Mouse (Mus musculus): ENCODE measurements at regions not wholly inside any gene's neighbourhood (a gene's known extent, or its start where the extent isn't known, plus 50 kb on each side); places are given as distances from the start of the nearest gene placed in this dataset.

GRCm38 (mm10) chr3:70463221-70463620 lies 455.8 kb downstream of the Otol1 start:
- Histone ChIP-seq H3K4me3 (ENCODE audit: insufficient read depth, low read depth, low read length) (no peak overlapping the region), H3K27ac (ENCODE audit: insufficient read depth, low read depth, low read length) (no peak overlapping the region), H3K4me1 (ENCODE audit: control insufficient read depth, insufficient read depth, low read length) (no peaks in the 10 kb centered on the region)
- TF ChIP-seq POLR2A (IDR thresholded peaks at IDR 0.05; ENCODE audit: insufficient read depth, low read depth, low read length), result no peak
- TF ChIP-seq CTCF (IDR thresholded peaks at IDR 0.05; ENCODE audit: insufficient read depth, low read depth, low read length), result no peak

DNA sequence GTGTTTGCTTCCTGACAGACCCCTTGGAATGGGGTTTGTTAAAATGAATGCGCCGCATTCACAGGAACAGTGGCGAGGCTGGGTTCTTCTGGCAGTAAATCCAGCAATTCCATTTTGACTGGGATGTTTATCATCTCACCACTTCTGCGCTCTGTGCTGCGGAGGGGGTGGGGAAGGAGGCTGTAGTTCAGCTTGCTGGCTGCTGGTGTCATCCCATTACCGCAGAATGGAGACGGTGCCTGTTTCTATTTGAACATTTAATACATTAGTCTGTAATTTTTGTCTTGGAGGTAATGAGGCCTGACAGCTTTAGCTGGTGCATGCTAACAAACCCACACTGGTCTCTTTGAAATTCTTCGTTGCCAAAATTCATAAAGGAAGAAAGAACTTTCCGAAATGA lies 475.1 kb downstream of the Otol1 start:
- Histone ChIP-seq H3K4me3 (ENCODE audit: insufficient read depth, low read depth, low read length) (no peak overlapping the region), H3K4me1 (ENCODE audit: control insufficient read depth, insufficient read depth, low read length) (no peaks in the 10 kb centered on the region), H3K27ac (ENCODE audit: insufficient read depth, low read depth, low read length) (no peak overlapping the region)
- 12% methylated on average over 9 of the region's 9 CpGs for WGBS
- TF ChIP-seq POLR2A (IDR thresholded peaks at IDR 0.05; ENCODE audit: insufficient read depth, low read depth, low read length), result no peak
- peak; percentile 58 for TF ChIP-seq CTCF (IDR thresholded peaks at IDR 0.05; ENCODE audit: insufficient read depth, low read depth, low read length)

GRCm38 (mm10) chr3:70483066-70483743 lies 475.8 kb downstream of the Otol1 start:
- H3K4me1 ChIP-seq (ENCODE audit: control insufficient read depth, insufficient read depth, low read length), result no peaks in the 10 kb centered on the region
- TF ChIP-seq POLR2A (IDR thresholded peaks at IDR 0.05; ENCODE audit: insufficient read depth, low read depth, low read length) (no peak), CTCF (IDR thresholded peaks at IDR 0.05; ENCODE audit: insufficient read depth, low read depth, low read length) (no peak)
- no peak overlapping the region for H3K27ac ChIP-seq (ENCODE audit: insufficient read depth, low read depth, low read length)
- H3K4me3 ChIP-seq (ENCODE audit: insufficient read depth, low read depth, low read length), result no peak overlapping the region
- WGBS, result 31% methylated on average over 5 of the region's 5 CpGs

DNA sequence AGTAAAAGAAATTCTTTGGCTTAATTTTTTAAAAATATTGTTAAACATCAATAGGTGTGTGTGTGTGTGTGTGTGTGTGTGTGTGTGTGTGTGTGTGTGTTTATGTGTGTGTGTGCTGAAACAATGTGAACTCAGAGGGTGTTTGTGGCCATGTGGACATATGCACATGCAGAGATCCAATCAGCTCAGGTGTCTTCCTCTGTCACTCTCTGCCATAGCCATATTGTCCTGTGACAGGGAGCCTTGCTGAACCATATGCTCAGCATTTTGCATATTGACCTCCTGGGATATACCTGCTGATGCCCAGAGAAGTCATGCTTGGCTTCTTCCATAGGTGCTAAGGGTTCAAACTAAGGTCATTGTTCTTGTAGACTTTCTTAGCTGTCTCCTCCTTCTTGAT lies 489.0 kb downstream of the Otol1 start:
- Histone ChIP-seq H3K4me1 (ENCODE audit: control insufficient read depth, insufficient read depth, low read length) (0 out of 2 replicates have a peak, but pooled peaks cover 2% of the 10 kb centered on the region), H3K27ac (ENCODE audit: insufficient read depth, low read depth, low read length) (no peak overlapping the region), H3K4me3 (ENCODE audit: insufficient read depth, low read depth, low read length) (no peak overlapping the region)
- TF ChIP-seq CTCF (IDR thresholded peaks at IDR 0.05; ENCODE audit: insufficient read depth, low read depth, low read length) (no peak), POLR2A (IDR thresholded peaks at IDR 0.05; ENCODE audit: insufficient read depth, low read depth, low read length) (no peak)

DNA sequence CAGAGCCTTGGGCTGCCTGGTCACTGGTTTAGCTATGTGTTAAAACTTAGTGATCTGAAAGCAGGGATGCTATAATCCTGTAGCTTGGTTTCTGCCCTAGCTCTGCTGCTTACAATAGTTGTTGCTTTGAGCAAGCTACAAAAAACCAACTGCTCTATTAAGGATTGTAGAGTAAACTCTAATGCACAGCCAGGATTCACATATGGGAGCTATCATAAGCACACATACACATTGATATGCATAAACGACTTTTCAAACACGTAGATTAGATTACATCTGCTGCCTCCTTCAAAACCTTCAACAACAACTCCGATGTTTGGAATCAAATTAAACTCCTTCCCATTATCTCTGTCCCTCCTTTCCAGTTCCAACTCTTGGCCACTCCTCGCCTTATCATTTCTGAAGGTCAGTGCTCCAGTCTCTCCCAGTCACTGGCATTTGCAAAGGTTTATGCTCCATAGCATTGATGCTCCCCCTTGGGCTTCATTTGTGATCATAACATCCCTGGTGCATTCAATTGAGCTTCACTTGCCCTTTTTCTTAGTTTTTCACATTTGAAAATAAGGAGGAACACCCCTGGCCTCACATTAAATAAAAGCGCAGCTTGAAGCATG lies 492.9 kb downstream of the Otol1 start:
- WGBS, result 66% methylated on average over 5 of the region's 5 CpGs
- 0 out of 2 replicates have a peak, but pooled peaks cover 2% of the 10 kb centered on the region for H3K4me1 ChIP-seq (ENCODE audit: control insufficient read depth, insufficient read depth, low read length)
- H3K4me3 ChIP-seq (ENCODE audit: insufficient read depth, low read depth, low read length), result no peak overlapping the region
- H3K27ac ChIP-seq (ENCODE audit: insufficient read depth, low read depth, low read length), result no peak overlapping the region
- TF ChIP-seq CTCF (IDR thresholded peaks at IDR 0.05; ENCODE audit: insufficient read depth, low read depth, low read length) (no peak), POLR2A (IDR thresholded peaks at IDR 0.05; ENCODE audit: insufficient read depth, low read depth, low read length) (no peak)

DNA sequence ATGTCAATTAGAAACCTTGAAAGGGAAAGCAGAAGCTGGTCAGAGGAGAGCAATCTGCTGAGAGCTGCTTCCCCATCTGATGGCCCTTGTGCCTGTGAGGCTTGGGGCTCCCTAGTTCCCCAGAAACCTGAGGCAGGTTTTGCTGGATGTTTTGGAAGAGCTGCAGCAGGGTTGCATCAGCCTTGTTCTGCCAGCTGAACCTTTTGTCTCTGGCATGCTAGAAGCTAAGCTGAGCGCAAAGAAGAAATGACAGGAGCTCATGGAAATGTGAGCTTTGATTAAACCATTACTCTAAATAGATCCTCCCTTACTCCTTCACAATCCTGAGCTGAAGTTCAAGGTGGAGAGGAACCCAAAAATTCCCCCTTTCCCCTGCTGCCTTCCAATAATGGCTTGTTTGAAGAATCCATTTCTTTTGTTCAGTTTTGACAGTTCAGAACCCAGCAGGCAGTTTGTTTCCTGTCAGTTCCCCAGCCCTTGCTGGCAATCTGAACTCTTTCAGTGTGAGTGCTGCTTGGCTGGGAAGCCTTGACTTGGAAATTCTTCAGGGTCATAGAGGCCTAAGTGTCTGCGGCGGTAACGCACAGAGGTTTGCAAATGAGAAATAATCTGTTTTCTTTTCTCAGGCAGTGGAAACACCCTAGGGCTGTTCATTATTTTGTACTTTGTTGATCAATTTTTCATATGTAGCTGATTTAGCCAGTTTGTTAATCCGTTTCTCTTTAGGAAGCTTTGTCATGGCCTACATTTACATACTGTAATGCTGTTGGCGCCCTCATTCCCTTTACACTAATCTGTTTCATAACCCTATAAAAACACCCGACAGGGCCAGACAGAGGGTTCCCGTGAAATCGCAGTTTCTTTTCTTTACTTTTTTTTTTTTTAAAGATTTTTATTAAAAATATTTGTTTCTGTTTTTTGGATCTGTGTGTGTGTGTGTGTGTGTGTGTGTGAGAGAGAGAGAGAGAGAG lies 493.9 kb downstream of the Otol1 start:
- Histone ChIP-seq H3K4me1 (ENCODE audit: control insufficient read depth, insufficient read depth, low read length) (0 out of 2 replicates have a peak, but pooled peaks cover 2% of the 10 kb centered on the region), H3K27ac (ENCODE audit: insufficient read depth, low read depth, low read length) (no peak overlapping the region), H3K4me3 (ENCODE audit: insufficient read depth, low read depth, low read length) (no peak overlapping the region)
- TF ChIP-seq POLR2A (IDR thresholded peaks at IDR 0.05; ENCODE audit: insufficient read depth, low read depth, low read length), result no peak
- no peak for TF ChIP-seq CTCF (IDR thresholded peaks at IDR 0.05; ENCODE audit: insufficient read depth, low read depth, low read length)
- WGBS, result 70% methylated on average over 9 of the region's 9 CpGs

DNA sequence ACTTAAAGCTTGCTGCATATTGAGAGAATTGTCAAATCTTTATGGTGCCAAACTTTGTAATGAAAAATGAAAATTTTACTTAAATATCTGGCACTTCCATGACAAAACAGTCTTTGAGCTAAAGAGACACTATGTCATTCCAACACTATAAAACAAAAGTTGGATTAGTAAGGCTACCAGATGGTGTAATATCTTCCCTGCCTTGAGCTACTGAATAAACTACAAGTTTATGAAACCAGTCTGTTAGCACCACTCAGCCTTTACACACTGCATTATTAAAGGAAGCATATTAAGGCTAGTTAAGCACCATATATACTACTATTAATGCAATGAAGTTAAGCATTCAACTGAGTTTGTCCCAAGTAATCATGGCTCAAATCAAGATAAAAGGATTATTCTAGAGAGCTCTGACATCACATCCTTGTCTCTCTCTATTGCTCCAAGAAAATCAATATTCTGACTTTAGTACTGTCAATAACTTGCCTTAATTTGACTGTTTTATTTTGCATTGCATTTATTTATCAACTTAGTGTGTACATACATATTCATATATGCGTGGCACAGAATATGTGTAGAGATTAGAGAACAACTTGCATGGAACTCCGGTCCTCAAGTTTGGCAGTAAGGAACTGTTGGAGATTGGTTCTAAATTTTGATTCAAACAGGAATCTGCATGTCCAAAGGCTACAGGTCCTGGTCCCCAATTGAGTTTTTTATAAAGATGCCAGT lies 526.3 kb downstream of the Otol1 start:
- Histone ChIP-seq H3K4me3 (ENCODE audit: insufficient read depth, low read depth, low read length) (no peak overlapping the region), H3K4me1 (ENCODE audit: control insufficient read depth, insufficient read depth, low read length) (no peaks in the 10 kb centered on the region), H3K27ac (ENCODE audit: insufficient read depth, low read depth, low read length) (no peak overlapping the region)
- no peak for TF ChIP-seq CTCF (IDR thresholded peaks at IDR 0.05; ENCODE audit: insufficient read depth, low read depth, low read length)
- WGBS, result 85% methylated on average over 2 of the region's 2 CpGs

DNA sequence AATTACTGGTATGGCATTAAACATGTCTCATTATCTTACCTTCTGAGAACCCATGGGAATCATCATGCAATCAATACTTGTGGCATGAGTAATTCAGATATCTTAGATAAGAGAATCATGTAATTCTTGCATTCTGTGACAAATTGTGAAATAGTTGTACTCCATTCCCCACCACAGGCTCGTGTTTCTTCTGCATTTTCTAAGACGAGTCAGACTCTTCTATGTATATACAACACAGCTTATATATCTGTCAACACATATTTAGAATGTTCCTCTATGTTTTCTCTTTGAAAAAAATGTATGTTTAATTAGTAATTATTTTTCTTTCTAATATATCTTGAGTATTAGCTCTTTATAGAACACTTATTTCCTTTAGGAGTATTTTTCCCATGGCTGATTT lies 527.7 kb downstream of the Otol1 start:
- Histone ChIP-seq H3K27ac (ENCODE audit: insufficient read depth, low read depth, low read length) (no peak overlapping the region), H3K4me3 (ENCODE audit: insufficient read depth, low read depth, low read length) (no peak overlapping the region), H3K4me1 (ENCODE audit: control insufficient read depth, insufficient read depth, low read length) (no peaks in the 10 kb centered on the region)
- WGBS, result 86% methylated on average over 2 of the region's 2 CpGs
- TF ChIP-seq POLR2A (IDR thresholded peaks at IDR 0.05; ENCODE audit: insufficient read depth, low read depth, low read length) (no peak), CTCF (IDR thresholded peaks at IDR 0.05; ENCODE audit: insufficient read depth, low read depth, low read length) (no peak)

Data from olfactory bulb, adult 2 months (tissue).